Mouse (Mus musculus): Measurements from ENCODE around the gene Csnk2a2. TPM values are rescaled to one million over a fixed set of nuclear protein-coding genes. Genes with fewer than 3 reads are reported as not detected.
A peak's percentile ranks its signal among the peaks of the same experiment; 100 is the strongest.

The Csnk2a2 gene
- polyA plus RNA-seq, 1 experiment, result 10.3 TPM

GRCm38 (mm10) chr8:95426781-95427281 is 63.0 kb downstream of the Csnk2a2 start:
- Histone ChIP-seq H3K27me3 (ENCODE audit: control insufficient read depth, insufficient read depth, low read length) (no peaks in the 10 kb centered on the region), H3K27ac (ENCODE audit: insufficient read depth, low read length) (peak overlapping the region; percentile 8; the same call in 1 of the 2 replicates), H3K36me3 (ENCODE audit: control insufficient read depth, insufficient read depth, low read length) (peaks cover 5% of the 10 kb centered on the region), H3K4me1 (ENCODE audit: control insufficient read depth, insufficient read depth, insufficient read length) (peaks cover 11% of the 10 kb centered on the region), H3K4me3 (ENCODE audit: extremely low read depth, insufficient read depth, insufficient read length) (no peak overlapping the region)
- DNase-seq (ENCODE audit: low read depth in 1 of 2, low spot score in 2 of 2), result no peak
- WGBS, result 93% methylated on average over 2 of the region's 2 CpGs
- TF ChIP-seq POLR2A (IDR thresholded peaks at IDR 0.05; ENCODE audit: low read depth, low read length), result no peak

- H3K4me1 ChIP-seq (ENCODE audit: control insufficient read depth, insufficient read depth, insufficient read length), result peaks cover 11% of the 10 kb centered on the region
- no peak for DNase-seq (ENCODE audit: low read depth in 1 of 2, low spot score in 2 of 2)
- no peak overlapping the region for H3K4me3 ChIP-seq (ENCODE audit: extremely low read depth, insufficient read depth, insufficient read length)
- H3K27ac ChIP-seq (ENCODE audit: insufficient read depth, low read length), result no peak overlapping the region
- peaks cover 20% of the 10 kb centered on the region for H3K36me3 ChIP-seq (ENCODE audit: control insufficient read depth, insufficient read depth, low read length)
- TF ChIP-seq CTCF (IDR thresholded peaks at IDR 0.05; ENCODE audit: extremely low read depth, insufficient read depth, insufficient read length, insufficient replicate concordance), result no peak
- TF ChIP-seq POLR2A (IDR thresholded peaks at IDR 0.05; ENCODE audit: low read depth, low read length), result no peak
- no peaks in the 10 kb centered on the region for H3K27me3 ChIP-seq (ENCODE audit: control insufficient read depth, insufficient read depth, low read length)
- 89% methylated on average over 7 of the region's 7 CpGs for whole genome bisulfite sequencing
Observed at GRCm38 (mm10) chr8:95424682-95425081, 65.2 kb downstream of the Csnk2a2 start.

GRCm38 (mm10) chr8:95422193-95422810 is 67.5 kb downstream of the Csnk2a2 start:
- TF ChIP-seq POLR2A (IDR thresholded peaks at IDR 0.05; ENCODE audit: low read depth, low read length), result no peak
- TF ChIP-seq CTCF (IDR thresholded peaks at IDR 0.05; ENCODE audit: extremely low read depth, insufficient read depth, insufficient read length, insufficient replicate concordance), result no peak
- DNase-seq (ENCODE audit: low read depth in 1 of 2, low spot score in 2 of 2), result no peak
- Histone ChIP-seq H3K27ac (ENCODE audit: insufficient read depth, low read length) (no peak overlapping the region), H3K4me1 (ENCODE audit: control insufficient read depth, insufficient read depth, insufficient read length) (no peaks in the 10 kb centered on the region), H3K4me3 (ENCODE audit: extremely low read depth, insufficient read depth, insufficient read length) (no peak overlapping the region), H3K27me3 (ENCODE audit: control insufficient read depth, insufficient read depth, low read length) (no peaks in the 10 kb centered on the region), H3K36me3 (ENCODE audit: control insufficient read depth, insufficient read depth, low read length) (peaks cover 20% of the 10 kb centered on the region)
- 94% methylated on average over 14 of the region's 14 CpGs for WGBS

GRCm38 (mm10) chr8:95411309-95411972 is 78.4 kb downstream of the Csnk2a2 start:
- no peak overlapping the region for H3K4me3 ChIP-seq (ENCODE audit: extremely low read depth, insufficient read depth, insufficient read length)
- TF ChIP-seq CTCF (IDR thresholded peaks at IDR 0.05; ENCODE audit: extremely low read depth, insufficient read depth, insufficient read length, insufficient replicate concordance) (no peak), POLR2A (IDR thresholded peaks at IDR 0.05; ENCODE audit: low read depth, low read length) (no peak)
- DNase-seq (ENCODE audit: low read depth in 1 of 2, low spot score in 2 of 2), result no peak
- 27% methylated on average over 10 of the region's 10 CpGs for WGBS
- no peak overlapping the region for H3K27ac ChIP-seq (ENCODE audit: insufficient read depth, low read length)
- no peaks in the 10 kb centered on the region for H3K4me1 ChIP-seq (ENCODE audit: control insufficient read depth, insufficient read depth, insufficient read length)
- no peaks in the 10 kb centered on the region for H3K36me3 ChIP-seq (ENCODE audit: control insufficient read depth, insufficient read depth, low read length)
- no peaks in the 10 kb centered on the region for H3K27me3 ChIP-seq (ENCODE audit: control insufficient read depth, insufficient read depth, low read length)

GRCm38 (mm10) chr8:95409518-95409917 is 80.3 kb downstream of the Csnk2a2 start:
- TF ChIP-seq POLR2A (IDR thresholded peaks at IDR 0.05; ENCODE audit: low read depth, low read length), result no peak
- TF ChIP-seq CTCF (IDR thresholded peaks at IDR 0.05; ENCODE audit: extremely low read depth, insufficient read depth, insufficient read length, insufficient replicate concordance), result no peak
- Histone ChIP-seq H3K27ac (ENCODE audit: insufficient read depth, low read length) (no peak overlapping the region), H3K36me3 (ENCODE audit: control insufficient read depth, insufficient read depth, low read length) (no peaks in the 10 kb centered on the region), H3K27me3 (ENCODE audit: control insufficient read depth, insufficient read depth, low read length) (no peaks in the 10 kb centered on the region), H3K4me3 (ENCODE audit: extremely low read depth, insufficient read depth, insufficient read length) (no peak overlapping the region), H3K4me1 (ENCODE audit: control insufficient read depth, insufficient read depth, insufficient read length) (no peaks in the 10 kb centered on the region)
- DNase-seq (ENCODE audit: low read depth in 1 of 2, low spot score in 2 of 2), result no peak
- WGBS, result 84% methylated on average over 5 of the region's 5 CpGs

GRCm38 (mm10) chr8:95401091-95401490 is 88.7 kb downstream of the Csnk2a2 start:
- no peaks in the 10 kb centered on the region for H3K4me1 ChIP-seq (ENCODE audit: control insufficient read depth, insufficient read depth, insufficient read length)
- H3K4me3 ChIP-seq (ENCODE audit: extremely low read depth, insufficient read depth, insufficient read length), result no peak overlapping the region
- TF ChIP-seq CTCF (IDR thresholded peaks at IDR 0.05; ENCODE audit: extremely low read depth, insufficient read depth, insufficient read length, insufficient replicate concordance) (no peak), POLR2A (IDR thresholded peaks at IDR 0.05; ENCODE audit: low read depth, low read length) (no peak)
- 58% methylated on average over 7 of the region's 7 CpGs for WGBS
- H3K27ac ChIP-seq (ENCODE audit: insufficient read depth, low read length), result no peak overlapping the region
- no peaks in the 10 kb centered on the region for H3K27me3 ChIP-seq (ENCODE audit: control insufficient read depth, insufficient read depth, low read length)
- no peaks in the 10 kb centered on the region for H3K36me3 ChIP-seq (ENCODE audit: control insufficient read depth, insufficient read depth, low read length)
- DNase-seq (ENCODE audit: low read depth in 1 of 2, low spot score in 2 of 2), result no peak

- Histone ChIP-seq H3K27ac (ENCODE audit: insufficient read depth, low read length) (no peak overlapping the region), H3K4me1 (ENCODE audit: control insufficient read depth, insufficient read depth, insufficient read length) (no peaks in the 10 kb centered on the region), H3K27me3 (ENCODE audit: control insufficient read depth, insufficient read depth, low read length) (no peaks in the 10 kb centered on the region), H3K4me3 (ENCODE audit: extremely low read depth, insufficient read depth, insufficient read length) (no peak overlapping the region), H3K36me3 (ENCODE audit: control insufficient read depth, insufficient read depth, low read length) (no peaks in the 10 kb centered on the region)
- 89% methylated on average over 9 of the region's 9 CpGs for WGBS
- TF ChIP-seq POLR2A (IDR thresholded peaks at IDR 0.05; ENCODE audit: low read depth, low read length) (no peak), CTCF (IDR thresholded peaks at IDR 0.05; ENCODE audit: extremely low read depth, insufficient read depth, insufficient read length, insufficient replicate concordance) (no peak)
- DNase-seq (ENCODE audit: low read depth in 1 of 2, low spot score in 2 of 2), result no peak
Observed at GRCm38 (mm10) chr8:95399131-95399530, 90.7 kb downstream of the Csnk2a2 start.
